ENCODE assay signal across 9 mouse cellular contexts in genomic region chr9:89461190-89461589, GRCm38 (mm10).
DNase-seq lines count a peak whose midpoint lies in the region; TF ChIP-seq lines count a peak whose summit lies in the region.
"Had no signal": no experiment of that assay in that cellular context is flagged by ENCODE, and none has a peak within 500 bp of the region (broad histone marks: within the 10 kb centered on the region; RNA-seq: fewer than 3 reads in every experiment).

No protein-coding gene starts in this region.

- no peaks in the 10 kb centered on the region for H3K4me1 ChIP-seq in spleen, adult 2 months (ENCODE audit: control insufficient read depth, insufficient read depth, insufficient read length)

- TF ChIP-seq POLR2A in spleen, adult 2 months (IDR thresholded peaks at IDR 0.05; ENCODE audit: low read depth, low read length), result no peak

- H3K36me3 ChIP-seq in spleen, adult 2 months (ENCODE audit: control insufficient read depth, insufficient read depth, low read length), result no peaks in the 10 kb centered on the region

- no peak overlapping the region for H3K4me3 ChIP-seq in spleen, adult 2 months (ENCODE audit: extremely low read depth, insufficient read depth, insufficient read length)
- H3K4me3 ChIP-seq: myocyte had no signal

- 40% methylated on average over 5 of the region's 5 CpGs for WGBS in spleen, adult 2 months

- H3K27me3 ChIP-seq in spleen, adult 2 months (ENCODE audit: control insufficient read depth, insufficient read depth, low read length), result no peaks in the 10 kb centered on the region

- peak; percentile 26; the same call in 1 of the 2 replicates for TF ChIP-seq CTCF in spleen, adult 2 months (IDR thresholded peaks at IDR 0.05; ENCODE audit: extremely low read depth, insufficient read depth, insufficient read length, insufficient replicate concordance)

- no peak overlapping the region for H3K27ac ChIP-seq in spleen, adult 2 months (ENCODE audit: insufficient read depth, low read length)

- DNase-seq in gastrocnemius, postnatal 10 days, result peak; percentile 28
- DNase-seq in gastrocnemius, adult 8-10 months (ENCODE audit: low spot score in 2 of 2), result no peak
- DNase-seq in spleen, adult 2 months (ENCODE audit: low read depth in 1 of 2, low spot score in 2 of 2), result no peak
- DNase-seq in spleen, adult 12 weeks (ENCODE audit: low spot score), result no peak
- DNase-seq in cerebellum, postnatal 10 days, result peak; percentile 82 to 86
- peak; percentile 49 for DNase-seq in kidney, postnatal 10 days
- peak; percentile 15 for DNase-seq in lung, postnatal 14 days
- peak; percentile 28 for DNase-seq in thymus, postnatal 14 days

Comparison
In these comparisons a context has a peak if more than half of its experiments do, and no peak if none do; other contexts are left out.
1. DNase-seq: peak in gastrocnemius, postnatal 10 days (single experiment), cerebellum, postnatal 10 days (2 of 2), kidney, postnatal 10 days (single experiment), lung, postnatal 14 days (single experiment) and thymus, postnatal 14 days (single experiment); none in gastrocnemius, adult 8-10 months (0 of 2), spleen, adult 2 months (0 of 2) and spleen, adult 12 weeks (single experiment).